Mouse (Mus musculus) ES-Bruce4 (cell line): ENCODE measurements at regions not wholly inside any gene's neighbourhood (a gene's known extent, or its start where the extent isn't known, plus 50 kb on each side); places are given as distances from the start of the nearest gene placed in this dataset.

Experiments used
- H3K27ac ChIP-seq: 2 replicates; pipeline ENCODE4 v1.5.1; 2012; ENCODE audit warnings: low read length, inconsistent platforms; ENCODE audit not compliant: insufficient read depth
- H3K27me3 ChIP-seq: 2 replicates; pipeline ENCODE4 v1.6.1; 2012; ENCODE audit warnings: mild to moderate bottlenecking, low read length, inconsistent platforms; ENCODE audit not compliant: control insufficient read depth, poor library complexity, insufficient read depth, severe bottlenecking
- H3K36me3 ChIP-seq: 2 replicates; pipeline ENCODE4 v1.6.1; 2012; ENCODE audit warnings: inconsistent platforms, mild to moderate bottlenecking, low read length, moderate library complexity; ENCODE audit not compliant: control insufficient read depth, poor library complexity, insufficient read depth, severe bottlenecking
- H3K4me1 ChIP-seq: one replicate; pipeline ENCODE4 v1.8.1; 2011; ENCODE audit warnings: low read length; ENCODE audit not compliant: control insufficient read depth, insufficient read depth
- H3K4me3 ChIP-seq: 2 replicates; pipeline ENCODE4 v1.5.1; 2011; ENCODE audit warnings: low read depth, mild to moderate bottlenecking, low read length
- H3K9ac ChIP-seq: 2 replicates; pipeline ENCODE4 v1.6.1; 2012; ENCODE audit warnings: low read depth, mild to moderate bottlenecking, inconsistent platforms; ENCODE audit not compliant: poor library complexity, severe bottlenecking
- H3K9me3 ChIP-seq: replicated peaks from 2 replicates; pipeline ENCODE4 v1.6.1; 2012; ENCODE audit warnings: mild to moderate bottlenecking, low read length, inconsistent platforms; ENCODE audit not compliant: control insufficient read depth, poor library complexity, insufficient read depth, severe bottlenecking
- CTCF ChIP-seq: IDR thresholded peaks from one replicate; pipeline ENCODE4 v1.8.1; 2011; ENCODE audit warnings: low read depth, low read length
- EP300 ChIP-seq: IDR thresholded peaks from 2 replicates; pipeline ENCODE4 v1.6.1; 2011; ENCODE audit warnings: low read depth, low read length; ENCODE audit not compliant: insufficient read depth
- POLR2A ChIP-seq: IDR thresholded peaks from one replicate; pipeline ENCODE4 v1.8.1; 2011; ENCODE audit warnings: low read length; ENCODE audit not compliant: insufficient read depth

DNA sequence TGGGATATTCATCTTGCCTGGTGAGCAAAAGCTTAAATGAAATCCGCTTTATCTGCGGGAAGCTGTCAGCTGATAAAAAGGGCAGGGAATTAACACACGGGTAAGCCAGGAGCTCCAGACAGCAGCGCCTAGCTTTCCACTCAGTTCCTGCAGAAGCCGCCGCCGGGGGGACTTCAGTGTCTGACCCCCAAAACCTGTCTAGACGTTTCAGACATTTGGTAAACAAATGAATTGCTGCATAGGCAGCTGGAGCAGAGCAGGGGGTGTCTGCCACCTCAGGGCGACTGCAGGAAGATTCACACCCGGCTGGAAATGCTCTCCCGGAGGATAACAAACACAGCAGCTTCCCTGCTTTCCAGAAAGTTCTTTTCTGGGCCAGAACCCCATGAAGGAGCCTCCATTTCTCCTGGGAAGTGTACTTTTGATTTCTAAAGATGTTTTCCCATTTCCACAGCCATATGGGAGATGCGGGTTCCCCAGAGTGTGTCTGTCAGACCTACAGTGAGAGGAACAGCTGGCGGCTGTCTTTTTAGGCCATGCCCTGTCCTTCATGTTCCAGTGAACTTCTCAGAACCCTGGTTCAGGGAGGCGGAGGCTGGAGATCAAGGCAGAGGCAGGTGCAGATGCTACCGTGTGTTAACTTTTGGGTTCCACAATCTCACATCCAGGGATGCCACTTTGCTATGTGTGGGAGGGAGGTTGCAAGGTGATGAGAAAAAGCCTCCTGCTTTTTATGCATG lies 58.7 kb upstream of the Pmepa1 start:
- H3K36me3 ChIP-seq, result no peaks in the 10 kb centered on the region
- H3K27ac ChIP-seq, result no peak overlapping the region
- no peak overlapping the region for H3K4me3 ChIP-seq
- no peaks in the 10 kb centered on the region for H3K27me3 ChIP-seq
- H3K4me1 ChIP-seq, result peaks cover 2% of the 10 kb centered on the region
- TF ChIP-seq CTCF (no peak), POLR2A (no peak), EP300 (no peak)
- H3K9me3 ChIP-seq, result no peaks in the 10 kb centered on the region
- no peak overlapping the region for H3K9ac ChIP-seq

DNA sequence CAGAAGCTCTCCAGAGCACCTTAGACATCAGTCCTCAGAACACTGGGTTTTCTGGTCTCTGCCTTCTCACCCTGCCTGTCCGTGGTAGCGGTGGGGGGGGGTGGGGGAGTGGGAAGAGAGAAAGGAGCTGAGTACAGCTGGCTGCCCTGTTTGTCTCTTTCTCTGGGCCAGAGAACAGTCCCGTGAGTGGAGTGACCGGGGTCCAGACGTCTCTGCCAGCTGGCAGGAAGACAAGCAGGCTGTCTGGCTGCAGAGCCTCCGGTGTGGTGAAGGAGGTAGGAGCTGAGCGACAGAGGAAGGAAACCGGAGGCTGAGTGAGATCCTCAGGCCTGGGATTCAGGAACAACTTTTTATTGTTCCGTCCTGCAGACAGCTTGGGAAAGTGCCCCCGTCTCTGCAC lies 59.5 kb upstream of the Pmepa1 start:
- TF ChIP-seq EP300, result no peak
- H3K4me1 ChIP-seq, result peaks cover 2% of the 10 kb centered on the region

DNA sequence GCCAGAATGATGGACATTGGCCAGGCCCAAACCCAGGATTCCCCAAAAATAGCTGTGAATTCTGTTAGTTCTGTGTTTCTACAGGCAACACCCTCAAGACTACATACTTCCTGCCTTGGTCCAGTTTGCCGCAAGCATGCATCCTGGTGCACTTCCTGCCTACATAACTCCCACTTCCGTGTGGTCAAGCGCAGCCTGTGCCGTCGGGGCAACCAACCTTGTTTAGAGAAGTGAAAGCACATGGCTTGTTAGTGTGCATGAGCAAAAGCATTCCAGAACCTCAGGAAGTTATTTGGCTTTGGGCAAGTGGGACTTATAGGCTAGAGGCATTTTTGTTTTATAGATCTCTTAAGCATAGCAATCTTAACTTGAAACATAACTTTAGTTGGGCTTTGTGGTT lies 61.3 kb upstream of the Pmepa1 start:
- TF ChIP-seq POLR2A (no peak), EP300 (no peak), CTCF (no peak)
- Histone ChIP-seq H3K27ac (no peak overlapping the region), H3K9ac (no peak overlapping the region), H3K27me3 (no peaks in the 10 kb centered on the region), H3K36me3 (no peaks in the 10 kb centered on the region), H3K4me3 (no peak overlapping the region), H3K9me3 (no peaks in the 10 kb centered on the region), H3K4me1 (peaks cover 2% of the 10 kb centered on the region)

More for the DNA sequence above, 59.5 kb upstream of the Pmepa1 start:
- no peak overlapping the region for H3K4me3 ChIP-seq
- no peak overlapping the region for H3K27ac ChIP-seq
- no peaks in the 10 kb centered on the region for H3K36me3 ChIP-seq
- no peaks in the 10 kb centered on the region for H3K27me3 ChIP-seq
- H3K9me3 ChIP-seq, result no peaks in the 10 kb centered on the region
- H3K9ac ChIP-seq, result no peak overlapping the region

DNA sequence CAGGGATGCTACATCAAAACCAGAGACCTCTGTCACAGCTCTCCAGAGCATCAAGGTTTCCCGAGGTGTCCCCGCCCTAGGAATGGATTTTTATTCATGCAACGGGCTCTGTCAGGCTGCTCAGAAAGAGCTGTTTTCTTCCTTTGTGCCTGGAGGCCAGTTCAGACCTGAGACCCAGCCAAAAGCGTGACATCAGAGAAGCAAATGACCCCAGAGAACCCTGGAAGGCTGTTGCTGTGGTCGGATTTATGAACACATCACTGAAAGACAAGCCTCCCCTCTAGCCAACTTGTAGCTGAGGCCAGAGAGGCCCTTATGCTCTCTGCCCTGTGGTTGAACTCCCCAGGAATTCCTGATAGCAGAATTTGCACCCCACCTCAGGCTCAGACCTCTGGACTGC lies 62.3 kb upstream of the Pmepa1 start:
- Histone ChIP-seq H3K27ac (no peak overlapping the region), H3K4me3 (no peak overlapping the region), H3K4me1 (peaks cover 2% of the 10 kb centered on the region), H3K27me3 (no peaks in the 10 kb centered on the region), H3K36me3 (no peaks in the 10 kb centered on the region), H3K9me3 (no peaks in the 10 kb centered on the region), H3K9ac (no peak overlapping the region)
- TF ChIP-seq CTCF (no peak), EP300 (no peak)

DNA sequence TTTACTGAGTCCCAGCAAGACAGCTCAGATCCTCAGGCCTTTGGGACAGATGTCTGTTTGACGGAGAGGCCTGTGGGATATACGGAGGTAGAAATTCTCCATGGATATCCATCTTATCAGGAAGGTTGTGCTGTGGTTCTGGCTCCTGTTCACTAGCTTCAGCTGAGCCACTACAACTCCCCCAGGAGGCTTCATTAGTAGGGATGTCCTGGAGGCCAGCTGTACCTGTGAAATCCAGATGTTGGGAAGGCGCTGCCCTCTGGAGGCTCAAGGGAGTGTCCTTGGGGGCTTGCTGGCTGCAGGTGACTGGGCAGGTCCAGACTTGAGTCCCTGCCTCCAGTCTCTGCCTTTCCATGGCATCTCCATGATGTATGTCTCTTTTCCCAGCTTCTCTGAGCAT lies 62.9 kb upstream of the Pmepa1 start:
- H3K9me3 ChIP-seq, result peaks cover 1% of the 10 kb centered on the region
- no peaks in the 10 kb centered on the region for H3K36me3 ChIP-seq
- H3K27me3 ChIP-seq, result no peaks in the 10 kb centered on the region
- H3K27ac ChIP-seq, result no peak overlapping the region
- H3K9ac ChIP-seq, result no peak overlapping the region
- peak; percentile 48 for TF ChIP-seq CTCF
- no peak for TF ChIP-seq POLR2A
- TF ChIP-seq EP300, result no peak
- peaks cover 2% of the 10 kb centered on the region for H3K4me1 ChIP-seq
- no peak overlapping the region for H3K4me3 ChIP-seq

DNA sequence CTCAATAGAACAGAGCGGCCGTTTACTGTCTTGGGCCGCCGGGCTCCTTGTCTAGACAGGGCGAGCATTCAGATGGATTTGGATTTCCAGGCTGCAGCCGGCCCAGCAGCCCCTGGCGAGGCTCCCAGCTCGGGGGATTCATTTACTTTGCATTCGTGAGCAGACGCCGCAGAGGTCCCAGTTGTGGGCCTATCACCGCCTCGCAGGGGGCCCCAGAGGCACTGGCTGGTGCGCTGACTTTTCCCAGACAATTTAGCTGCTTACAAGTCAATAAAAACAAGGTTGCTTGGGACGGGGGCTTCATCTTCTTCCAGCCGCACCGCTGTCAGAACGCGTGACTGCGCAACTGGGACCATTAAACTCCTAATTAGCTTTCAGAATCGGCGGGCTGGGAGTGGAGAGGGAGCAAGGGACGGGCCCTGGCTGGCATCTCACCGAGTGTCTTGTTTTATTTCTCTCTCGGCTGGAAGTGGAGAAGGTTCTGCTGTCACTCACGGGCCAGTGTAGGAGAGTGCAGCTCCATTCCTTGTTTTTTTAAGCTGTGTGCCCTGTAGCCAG lies 63.8 kb upstream of the Pmepa1 start:
- H3K27ac ChIP-seq, result no peak overlapping the region
- H3K36me3 ChIP-seq, result no peaks in the 10 kb centered on the region
- peaks cover 2% of the 10 kb centered on the region for H3K4me1 ChIP-seq
- H3K4me3 ChIP-seq, result peak overlapping the region; percentile 29
- peak overlapping the region; percentile 57 for H3K9ac ChIP-seq
- H3K9me3 ChIP-seq, result peaks cover 4% of the 10 kb centered on the region
- TF ChIP-seq EP300 (no peak), CTCF (no peak)
- H3K27me3 ChIP-seq, result no peaks in the 10 kb centered on the region
